Mouse (Mus musculus): ENCODE results near the gene Pom121l2.

DNA sequence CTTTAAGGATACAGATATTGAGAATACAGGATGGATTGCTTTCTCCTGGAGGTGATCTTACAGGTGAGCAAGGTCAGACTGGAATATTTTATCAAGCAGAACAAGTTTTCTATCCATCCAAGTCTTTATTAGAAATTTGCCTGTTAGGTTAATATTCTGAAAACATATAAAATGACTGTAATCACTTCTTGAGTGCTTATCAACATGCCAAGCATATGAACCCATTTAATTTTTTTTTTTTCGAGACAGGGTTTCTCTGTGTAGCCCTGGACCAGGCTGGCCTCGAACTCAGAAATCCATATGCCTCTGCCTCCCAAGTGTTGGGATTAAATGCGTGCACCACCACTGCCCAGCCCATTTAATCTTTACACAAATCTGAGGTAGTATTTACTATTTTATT, 56.0 kb downstream of the Pom121l2 start:
- TF ChIP-seq HCFC1 (IDR thresholded peaks at IDR 0.05; ENCODE audit: borderline replicate concordance, insufficient read depth, low read length) (no peak), ZC3H11A (IDR thresholded peaks at IDR 0.05; ENCODE audit: borderline replicate concordance, low read depth, low read length) (no peak)
